Mouse (Mus musculus): ENCODE measurements at regions not wholly inside any gene's neighbourhood (a gene's known extent, or its start where the extent isn't known, plus 50 kb on each side); places are given as distances from the start of the nearest gene placed in this dataset.

DNA sequence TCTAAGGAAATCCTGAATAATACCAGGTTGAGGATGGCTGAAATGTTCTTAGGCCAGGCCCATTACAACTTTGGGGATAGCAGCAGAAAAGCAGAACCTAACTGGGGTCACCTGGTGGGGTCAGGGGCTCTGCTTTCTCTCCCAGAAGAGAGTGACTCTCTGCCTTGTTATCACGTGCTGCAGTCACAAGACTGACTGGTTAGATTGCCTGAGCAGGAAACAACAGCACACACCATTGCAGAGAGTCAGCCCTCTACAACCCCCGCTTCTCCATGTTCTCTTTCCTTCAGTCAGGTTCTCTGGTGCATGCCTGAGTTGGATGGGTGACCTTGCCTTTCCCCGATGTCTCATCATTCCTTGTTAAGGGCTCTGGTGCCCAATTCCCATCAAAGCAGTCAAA is 91.2 kb upstream of the Hsd17b12 start:
- WGBS, result 79% methylated on average over 3 of the region's 3 CpGs
- Histone ChIP-seq H3K4me3 (replicated peaks; ENCODE audit: insufficient read depth, low read depth, low read length) (no peak overlapping the region), H3K27me3 (ENCODE audit: control insufficient read depth, insufficient read depth, low read length) (no peaks in the 10 kb centered on the region), H3K27ac (ENCODE audit: insufficient read depth, low read length) (no peak overlapping the region), H3K4me1 (ENCODE audit: control insufficient read depth, insufficient read depth, low read length) (no peaks in the 10 kb centered on the region)
- no peak for DNase-seq
- no peak for TF ChIP-seq CTCF (IDR thresholded peaks at IDR 0.05; ENCODE audit: borderline replicate concordance, insufficient read depth, low read depth, low read length)
- TF ChIP-seq POLR2A (IDR thresholded peaks at IDR 0.05; ENCODE audit: borderline replicate concordance, insufficient read depth, low read length), result no peak

DNA sequence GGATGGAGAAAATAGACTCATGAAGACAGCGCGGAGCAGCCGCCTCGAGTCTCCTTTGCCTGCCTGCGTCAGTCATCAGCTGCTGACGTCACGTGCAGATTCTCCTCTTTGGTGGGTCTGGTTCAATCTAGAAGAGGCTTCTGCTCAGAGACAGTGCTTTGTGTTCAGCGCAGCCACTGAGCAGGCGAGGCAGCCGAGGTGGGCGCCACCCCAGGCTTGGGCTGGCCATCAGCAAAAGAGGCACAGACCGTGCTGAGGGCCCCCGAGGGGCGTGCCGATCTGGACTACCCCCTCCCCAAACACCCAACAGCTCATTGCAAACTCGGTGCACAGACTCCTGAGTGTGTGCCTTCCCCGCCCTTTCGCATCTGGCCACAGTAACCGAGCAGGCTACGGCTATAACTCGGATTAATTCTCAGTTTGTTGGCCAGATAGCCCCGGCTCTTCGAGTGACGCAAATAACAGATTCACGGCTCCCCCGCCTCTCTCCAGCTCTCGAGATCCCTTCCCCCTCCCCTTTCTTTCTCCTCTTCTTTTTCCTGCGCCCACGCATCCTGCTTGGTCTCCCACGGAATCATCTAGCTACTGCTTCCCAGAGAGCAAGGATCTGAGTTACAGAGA is 89.2 kb upstream of the Hsd17b12 start:
- peak overlapping the region; percentile 85 for H3K4me3 ChIP-seq (replicated peaks; ENCODE audit: insufficient read depth, low read depth, low read length)
- no peak for TF ChIP-seq CTCF (IDR thresholded peaks at IDR 0.05; ENCODE audit: borderline replicate concordance, insufficient read depth, low read depth, low read length)
- peak; percentile 83; the same call in 1 of the 2 replicates for TF ChIP-seq POLR2A (IDR thresholded peaks at IDR 0.05; ENCODE audit: borderline replicate concordance, insufficient read depth, low read length)
- peak overlapping the region; percentile 98 for H3K27ac ChIP-seq (ENCODE audit: insufficient read depth, low read length)
- H3K27me3 ChIP-seq (ENCODE audit: control insufficient read depth, insufficient read depth, low read length), result no peaks in the 10 kb centered on the region
- under 1% methylated on average over 30 of the region's 30 CpGs for WGBS
- DNase-seq, result peak; percentile 89 to 90
- H3K4me1 ChIP-seq (ENCODE audit: control insufficient read depth, insufficient read depth, low read length), result no peaks in the 10 kb centered on the region

GRCm38 (mm10) chr2:94246180-94246611 is 88.4 kb upstream of the Hsd17b12 start:
- Histone ChIP-seq H3K27ac (ENCODE audit: insufficient read depth, low read length) (peak overlapping the region; percentile 98), H3K4me1 (ENCODE audit: control insufficient read depth, insufficient read depth, low read length) (no peaks in the 10 kb centered on the region), H3K4me3 (replicated peaks; ENCODE audit: insufficient read depth, low read depth, low read length) (peak overlapping the region; percentile 85), H3K27me3 (ENCODE audit: control insufficient read depth, insufficient read depth, low read length) (no peaks in the 10 kb centered on the region)
- TF ChIP-seq CTCF (IDR thresholded peaks at IDR 0.05; ENCODE audit: borderline replicate concordance, insufficient read depth, low read depth, low read length), result no peak
- TF ChIP-seq POLR2A (IDR thresholded peaks at IDR 0.05; ENCODE audit: borderline replicate concordance, insufficient read depth, low read length), result no peak
- peak; percentile 62 to 83 for DNase-seq
- WGBS, result 9% methylated on average over 9 of the region's 9 CpGs

GRCm38 (mm10) chr2:94245305-94245959 is 87.7 kb upstream of the Hsd17b12 start:
- TF ChIP-seq CTCF (IDR thresholded peaks at IDR 0.05; ENCODE audit: borderline replicate concordance, insufficient read depth, low read depth, low read length) (peak; percentile 72), POLR2A (IDR thresholded peaks at IDR 0.05; ENCODE audit: borderline replicate concordance, insufficient read depth, low read length) (peak; percentile 37; the same call in 1 of the 2 replicates)

GRCm38 (mm10) chr2:94244140-94244539 is 86.4 kb upstream of the Hsd17b12 start:
- H3K27me3 ChIP-seq (ENCODE audit: control insufficient read depth, insufficient read depth, low read length), result no peaks in the 10 kb centered on the region
- WGBS, result 1% methylated on average over 9 of the region's 9 CpGs
- no peaks in the 10 kb centered on the region for H3K4me1 ChIP-seq (ENCODE audit: control insufficient read depth, insufficient read depth, low read length)
- peak; percentile 59 for DNase-seq
- no peak for TF ChIP-seq CTCF (IDR thresholded peaks at IDR 0.05; ENCODE audit: borderline replicate concordance, insufficient read depth, low read depth, low read length)
- TF ChIP-seq POLR2A (IDR thresholded peaks at IDR 0.05; ENCODE audit: borderline replicate concordance, insufficient read depth, low read length), result no peak
- H3K4me3 ChIP-seq (replicated peaks; ENCODE audit: insufficient read depth, low read depth, low read length), result peak overlapping the region; percentile 85
- peak overlapping the region; percentile 98; the same call in 1 of the 2 replicates for H3K27ac ChIP-seq (ENCODE audit: insufficient read depth, low read length)

More at GRCm38 (mm10) chr2:94245305-94245959, 87.7 kb upstream of the Hsd17b12 start:
- H3K4me1 ChIP-seq (ENCODE audit: control insufficient read depth, insufficient read depth, low read length), result no peaks in the 10 kb centered on the region
- under 1% methylated on average over 16 of the region's 16 CpGs for WGBS
- peak overlapping the region; percentile 85 for H3K4me3 ChIP-seq (replicated peaks; ENCODE audit: insufficient read depth, low read depth, low read length)
- DNase-seq, result peak; percentile 91 to 92
- H3K27me3 ChIP-seq (ENCODE audit: control insufficient read depth, insufficient read depth, low read length), result no peaks in the 10 kb centered on the region
- peak overlapping the region; percentile 98 for H3K27ac ChIP-seq (ENCODE audit: insufficient read depth, low read length)

DNA sequence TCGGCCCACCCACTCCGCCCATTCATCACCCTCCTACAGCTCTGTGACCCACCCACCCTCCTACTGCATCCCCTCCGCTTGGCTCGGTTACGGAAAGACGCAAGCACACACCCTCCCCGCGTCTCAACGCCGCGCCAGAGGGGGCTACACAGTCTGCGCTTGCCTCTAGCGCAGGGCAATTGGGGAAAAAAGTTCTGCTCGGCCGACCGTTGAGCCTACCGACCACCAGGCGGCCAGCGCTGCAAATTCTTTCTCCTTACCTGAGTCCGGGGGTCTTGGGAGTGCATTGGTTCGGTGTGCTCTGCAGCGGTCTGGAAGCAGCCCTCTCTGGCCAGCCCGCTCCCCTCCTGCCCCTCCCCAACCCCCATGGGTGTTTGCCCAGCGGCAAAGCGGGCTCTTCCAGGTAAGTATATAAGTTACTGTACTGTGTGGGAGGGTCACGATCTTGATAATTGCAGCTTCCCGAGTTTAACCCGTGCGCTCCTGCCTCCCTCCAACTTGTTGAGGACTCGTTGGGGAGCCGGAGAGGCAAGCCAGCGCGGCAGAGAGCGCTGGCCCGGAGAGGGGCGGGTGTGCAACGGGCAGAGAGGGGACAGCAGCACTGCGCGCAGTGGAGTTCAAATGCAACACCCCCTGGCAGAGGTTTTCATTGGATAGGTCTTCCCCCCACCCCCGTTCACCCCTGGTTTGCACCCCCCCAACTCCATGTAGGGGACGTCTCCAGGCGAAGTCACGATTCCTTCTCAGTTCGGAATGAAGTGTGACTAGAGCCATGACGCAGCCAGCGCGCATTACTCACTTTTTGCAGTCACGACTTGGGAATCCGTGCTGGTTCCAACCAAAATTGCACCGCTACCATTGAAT is 85.5 kb upstream of the Hsd17b12 start:
- WGBS, result 1% methylated on average over 50 of the region's 50 CpGs
- 0 out of 2 replicates have a peak overlapping the region, but pooled peaks have one; percentile 98 for H3K27ac ChIP-seq (ENCODE audit: insufficient read depth, low read length)
- DNase-seq, result peak; percentile 63 to 70
- H3K27me3 ChIP-seq (ENCODE audit: control insufficient read depth, insufficient read depth, low read length), result no peaks in the 10 kb centered on the region
- H3K4me1 ChIP-seq (ENCODE audit: control insufficient read depth, insufficient read depth, low read length), result no peaks in the 10 kb centered on the region
- TF ChIP-seq CTCF (IDR thresholded peaks at IDR 0.05; ENCODE audit: borderline replicate concordance, insufficient read depth, low read depth, low read length), result no peak
- TF ChIP-seq POLR2A (IDR thresholded peaks at IDR 0.05; ENCODE audit: borderline replicate concordance, insufficient read depth, low read length), result no peak
- H3K4me3 ChIP-seq (replicated peaks; ENCODE audit: insufficient read depth, low read depth, low read length), result peak overlapping the region; percentile 85

GRCm38 (mm10) chr2:94242406-94243052 is 84.8 kb upstream of the Hsd17b12 start:
- Histone ChIP-seq H3K27ac (ENCODE audit: insufficient read depth, low read length) (peak overlapping the region; percentile 14; the same call in 1 of the 2 replicates), H3K4me3 (replicated peaks; ENCODE audit: insufficient read depth, low read depth, low read length) (peak overlapping the region; percentile 85), H3K4me1 (ENCODE audit: control insufficient read depth, insufficient read depth, low read length) (no peaks in the 10 kb centered on the region), H3K27me3 (ENCODE audit: control insufficient read depth, insufficient read depth, low read length) (no peaks in the 10 kb centered on the region)
- no peak for TF ChIP-seq CTCF (IDR thresholded peaks at IDR 0.05; ENCODE audit: borderline replicate concordance, insufficient read depth, low read depth, low read length)
- TF ChIP-seq POLR2A (IDR thresholded peaks at IDR 0.05; ENCODE audit: borderline replicate concordance, insufficient read depth, low read length), result 0 out of 2 replicates have a peak, but pooled peaks have one; percentile 8
- WGBS, result 0% methylated on average over 7 of the region's 7 CpGs
- DNase-seq, result peak; percentile 51 to 60
